Mouse (Mus musculus) forebrain, postnatal 0 days (tissue): ENCODE measurements around the gene Ntrk2. TPM values are rescaled to one million over a fixed set of nuclear protein-coding genes. Genes with fewer than 3 reads are reported as not detected.

Experiments used
- ATAC-seq: fragments of 200-750 bp; cut with Nextera tagmentation; 2 replicates; pipeline ENCODE4 v1.8.0; 2017; ENCODE audit warnings: mild to moderate bottlenecking, moderate library complexity
- DNase-seq: peaks from one replicate; pipeline ENCODE4 v3.0.0-alpha.2; 2015
- H3K27ac ChIP-seq: fragments of 300-500 bp; sonication (generic); 2 replicates; pipeline ENCODE4 v1.5.1; 2014; ENCODE audit warnings: low read depth, mild to moderate bottlenecking, antibody characterized with exemption, low read length, moderate library complexity, mixed read lengths
- H3K27me3 ChIP-seq: fragments of 300-500 bp; sonication (generic); 2 replicates; pipeline ENCODE4 v1.6.1; 2014; ENCODE audit warnings: mild to moderate bottlenecking, low read length, mixed read lengths; ENCODE audit not compliant: insufficient read depth
- H3K36me3 ChIP-seq: fragments of 300-500 bp; sonication (generic); 2 replicates; pipeline ENCODE4 v1.6.1; 2014; ENCODE audit warnings: mild to moderate bottlenecking, moderate library complexity; ENCODE audit not compliant: insufficient read depth
- H3K4me1 ChIP-seq: fragments of 300-500 bp; sonication (generic); 2 replicates; pipeline ENCODE4 v1.6.1; 2014; ENCODE audit warnings: antibody characterized with exemption; ENCODE audit not compliant: insufficient read depth
- H3K4me2 ChIP-seq: fragments of 300-500 bp; sonication (generic); 2 replicates; pipeline ENCODE4 v1.6.1; 2014; ENCODE audit warnings: low read depth, mild to moderate bottlenecking, moderate library complexity
- H3K4me3 ChIP-seq: fragments of 300-500 bp; sonication (generic); 2 replicates; pipeline ENCODE4 v1.5.1; 2014; ENCODE audit warnings: low read depth, low read length, mixed read lengths
- H3K9ac ChIP-seq: fragments of 300-500 bp; sonication (generic); 2 replicates; pipeline ENCODE4 v1.6.1; 2014; ENCODE audit warnings: mild to moderate bottlenecking
- H3K9me3 ChIP-seq: fragments of 300-500 bp; sonication (generic); 2 replicates; pipeline ENCODE4 v1.6.1; 2016; ENCODE audit warnings: low read length
- CTCF ChIP-seq: sonication (generic); IDR thresholded peaks from 2 replicates; pipeline ENCODE4 v1.5.1; 2016; ENCODE audit warnings: antibody characterized with exemption, control low read depth, low read depth
- WGBS: fragments of 180-500 bp; shearing (Covaris S2); extraction: QIAGEN DNeasy Blood & Tissue Kit; methylation state at CpG from one replicate; pipeline ENCODE4 v1.1.7; 2014; 5-methylcytosine and 5-hydroxymethylcytosine counted together
- polyA plus RNA-seq: library from polyadenylated mRNA; unstranded; fragments of >200 nt; fragmentation: Nextera tagmentation; extraction: Ambion mirVana; gene quantifications from 2 replicates; pipeline ENCODE4 v1.2.1, GENCODE M21; 2015
- total RNA-seq: library from RNA; depleted of rRNA; stranded (reverse); fragments of >200 nt; gene quantifications from 2 replicates; pipeline ENCODE4 v1.2.3, GENCODE M21; 2014

The Ntrk2 gene
- total and polyA plus RNA-seq, 2 experiments from 2014 or later = 131 to 184 TPM

GRCm38 (mm10) chr13:59089016-59089415 is 282.6 kb downstream of the Ntrk2 start:
- Histone ChIP-seq H3K27me3 (no peaks in the 10 kb centered on the region), H3K27ac (no peak overlapping the region), H3K4me3 (no peak overlapping the region), H3K36me3 (no peaks in the 10 kb centered on the region), H3K9me3 (no peaks in the 10 kb centered on the region), H3K4me2 (no peak overlapping the region), H3K4me1 (peaks cover 24% of the 10 kb centered on the region), H3K9ac (no peak overlapping the region)
- no peak for TF ChIP-seq CTCF
- WGBS = 76% methylated on average over 4 of the region's 4 CpGs
- DNase-seq (no peak), ATAC-seq (no peak)

GRCm38 (mm10) chr13:59091138-59091971 is 285.0 kb downstream of the Ntrk2 start:
- peak overlapping the region; percentile 86 for H3K27ac ChIP-seq
- no peaks in the 10 kb centered on the region for H3K36me3 ChIP-seq
- DNase-seq (peak; percentile 73), ATAC-seq (peak; percentile 61)
- no peaks in the 10 kb centered on the region for H3K9me3 ChIP-seq
- no peak for TF ChIP-seq CTCF
- 12% methylated on average over 13 of the region's 13 CpGs for WGBS
- H3K4me2 ChIP-seq = no peak overlapping the region
- H3K9ac ChIP-seq = no peak overlapping the region
- no peak overlapping the region for H3K4me3 ChIP-seq
- H3K4me1 ChIP-seq = peaks cover 24% of the 10 kb centered on the region
- no peaks in the 10 kb centered on the region for H3K27me3 ChIP-seq

- Histone ChIP-seq H3K9ac (0 out of 2 replicates have a peak overlapping the region, but pooled peaks have one; percentile 4), H3K9me3 (no peaks in the 10 kb centered on the region), H3K4me1 (peaks cover 24% of the 10 kb centered on the region), H3K27me3 (no peaks in the 10 kb centered on the region), H3K4me2 (peak overlapping the region; percentile 11; the same call in 1 of the 2 replicates), H3K36me3 (no peaks in the 10 kb centered on the region), H3K4me3 (no peak overlapping the region), H3K27ac (peak overlapping the region; percentile 86)
- no peak for TF ChIP-seq CTCF
- no peak for DNase-seq
- ATAC-seq = peak; percentile 34
- WGBS = 16% methylated on average over 10 of the region's 10 CpGs
Measured at GRCm38 (mm10) chr13:59092045-59092857, 285.9 kb downstream of the Ntrk2 start.

- peak; percentile 89 for DNase-seq
- Histone ChIP-seq H3K4me3 (no peak overlapping the region), H3K4me1 (peaks cover 24% of the 10 kb centered on the region), H3K27me3 (no peaks in the 10 kb centered on the region), H3K4me2 (peak overlapping the region; percentile 11; the same call in 1 of the 2 replicates), H3K9ac (0 out of 2 replicates have a peak overlapping the region, but pooled peaks have one; percentile 4), H3K36me3 (no peaks in the 10 kb centered on the region), H3K27ac (peak overlapping the region; percentile 86), H3K9me3 (no peaks in the 10 kb centered on the region)
- peak; percentile 91 for ATAC-seq
- TF ChIP-seq CTCF = no peak
- 5% methylated on average over 4 of the region's 4 CpGs for WGBS
Measured at GRCm38 (mm10) chr13:59092858-59093154, 286.4 kb downstream of the Ntrk2 start.

DNA sequence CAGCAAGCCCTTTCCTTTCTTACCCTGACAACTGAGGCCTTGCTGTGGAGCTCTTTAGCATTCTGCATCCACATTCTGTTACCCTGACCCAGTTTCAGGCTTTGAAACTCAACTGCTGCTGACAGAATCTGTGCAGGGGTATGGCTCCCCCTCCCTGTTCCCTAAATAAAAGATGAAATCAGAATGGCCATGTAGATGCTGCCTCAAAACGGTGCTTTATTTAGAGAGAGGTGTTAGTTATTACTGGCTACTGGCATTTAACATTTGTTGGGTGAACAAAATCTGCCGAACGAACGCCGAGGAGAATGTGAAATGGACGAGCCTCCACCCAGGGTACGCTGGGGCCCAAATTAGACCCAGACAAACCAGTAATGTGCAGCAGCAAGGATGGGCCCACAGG is 288.4 kb downstream of the Ntrk2 start:
- no peaks in the 10 kb centered on the region for H3K27me3 ChIP-seq
- TF ChIP-seq CTCF = 0 out of 2 replicates have a peak, but pooled peaks have one; percentile 5
- peak overlapping the region; percentile 67 for H3K27ac ChIP-seq
- H3K9ac ChIP-seq = no peak overlapping the region
- DNase-seq (no peak), ATAC-seq (no peak)
- peaks cover 24% of the 10 kb centered on the region for H3K4me1 ChIP-seq
- 60% methylated on average over 7 of the region's 7 CpGs for WGBS
- H3K4me2 ChIP-seq = no peak overlapping the region
- no peaks in the 10 kb centered on the region for H3K9me3 ChIP-seq
- no peaks in the 10 kb centered on the region for H3K36me3 ChIP-seq
- no peak overlapping the region for H3K4me3 ChIP-seq

- H3K4me2 ChIP-seq = no peak overlapping the region
- no peak for TF ChIP-seq CTCF
- H3K9me3 ChIP-seq = no peaks in the 10 kb centered on the region
- H3K9ac ChIP-seq = 0 out of 2 replicates have a peak overlapping the region, but pooled peaks have one; percentile 6
- H3K4me3 ChIP-seq = no peak overlapping the region
- no peaks in the 10 kb centered on the region for H3K27me3 ChIP-seq
- no peak for ATAC-seq
- H3K27ac ChIP-seq = 0 out of 2 replicates have a peak overlapping the region, but pooled peaks have one; percentile 0
- peaks cover 22% of the 10 kb centered on the region for H3K4me1 ChIP-seq
- no peaks in the 10 kb centered on the region for H3K36me3 ChIP-seq
- WGBS = 36% methylated on average over 10 of the region's 10 CpGs
- no peak for DNase-seq
Measured at GRCm38 (mm10) chr13:59095811-59096391, 289.5 kb downstream of the Ntrk2 start.
